Mouse (Mus musculus) small intestine, adult 2 months (tissue): ENCODE measurements at regions not wholly inside any gene's neighbourhood (a gene's known extent, or its start where the extent isn't known, plus 50 kb on each side); places are given as distances from the start of the nearest gene placed in this dataset.

Experiments used
- H3K27ac ChIP-seq: fragments of 200-500 bp; 2 replicates; pipeline ENCODE4 v1.5.1; 2012; ENCODE audit warnings: low read depth, low read length, control low read depth, inconsistent platforms; ENCODE audit not compliant: insufficient read depth
- H3K27me3 ChIP-seq: fragments of 200-500 bp; 2 replicates; pipeline ENCODE4 v1.6.1; 2012; ENCODE audit warnings: mild to moderate bottlenecking, moderate library complexity, low read length, inconsistent platforms; ENCODE audit not compliant: control insufficient read depth, insufficient read depth
- H3K36me3 ChIP-seq: fragments of 200-500 bp; 2 replicates; pipeline ENCODE4 v1.6.1; 2012; ENCODE audit warnings: mild to moderate bottlenecking, low read length, control low read depth, inconsistent platforms; ENCODE audit not compliant: control insufficient read depth, insufficient read depth
- H3K4me1 ChIP-seq: fragments of 200-500 bp; 2 replicates; pipeline ENCODE4 v1.6.1; 2012; ENCODE audit warnings: low read length, inconsistent platforms, mixed read lengths; ENCODE audit not compliant: control insufficient read depth, insufficient read depth, insufficient read length
- H3K4me3 ChIP-seq: fragments of 200-500 bp; 2 replicates; pipeline ENCODE4 v1.5.1; 2012; ENCODE audit warnings: low read depth, mild to moderate bottlenecking, control low read depth, inconsistent platforms, low read length, moderate library complexity
- CTCF ChIP-seq: fragments of 200-500 bp; IDR thresholded peaks from 2 replicates; pipeline ENCODE4 v1.5.1; 2012; ENCODE audit warnings: low read depth, mild to moderate bottlenecking, control low read depth, inconsistent platforms, low read length, moderate library complexity, mixed read lengths; ENCODE audit not compliant: insufficient replicate concordance, insufficient read length; ENCODE audit errors: extremely low read depth
- POLR2A ChIP-seq: fragments of 200-500 bp; IDR thresholded peaks from 2 replicates; pipeline ENCODE4 v1.6.1; 2012; ENCODE audit warnings: low read depth, mild to moderate bottlenecking, control low read depth, inconsistent platforms, low read length, moderate library complexity
- WGBS: fragments of 180-500 bp; shearing (Covaris S2); methylation state at CpG from one replicate; pipeline ENCODE4 v1.1.7; 2018; 5-methylcytosine and 5-hydroxymethylcytosine counted together

DNA sequence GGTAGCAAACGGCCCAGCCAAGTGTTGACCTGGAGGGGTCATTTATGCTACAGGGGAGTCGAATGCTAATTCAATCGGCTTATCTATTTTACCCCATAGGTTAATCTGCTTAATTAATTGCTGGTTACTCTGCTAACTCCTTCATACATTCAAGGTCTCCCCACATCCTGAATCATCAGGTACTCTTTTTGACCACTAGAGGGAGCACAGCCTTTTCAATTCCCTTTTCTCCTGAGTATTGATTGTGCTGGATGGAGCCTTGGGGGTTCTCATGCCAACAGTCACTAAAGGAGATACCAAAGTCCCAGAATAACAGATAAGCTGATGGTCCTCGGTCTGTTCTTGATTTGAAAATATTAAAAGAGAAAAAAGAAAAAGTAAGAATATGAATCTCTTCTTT is 126.8 kb downstream of the Polr2m start:
- 25% methylated on average over 4 of the region's 4 CpGs for WGBS
- Histone ChIP-seq H3K27ac (no peak overlapping the region), H3K4me3 (no peak overlapping the region), H3K4me1 (no peaks in the 10 kb centered on the region), H3K36me3 (no peaks in the 10 kb centered on the region), H3K27me3 (no peaks in the 10 kb centered on the region)
- TF ChIP-seq POLR2A (no peak), CTCF (peak; percentile 32; the same call in 1 of the 2 replicates)

- Histone ChIP-seq H3K27me3 (no peaks in the 10 kb centered on the region), H3K4me3 (no peak overlapping the region), H3K36me3 (no peaks in the 10 kb centered on the region), H3K27ac (no peak overlapping the region), H3K4me1 (no peaks in the 10 kb centered on the region)
- 75% methylated on average over 5 of the region's 5 CpGs for WGBS
- TF ChIP-seq CTCF (no peak), POLR2A (no peak)
Observed at GRCm38 (mm10) chr9:71355721-71356120, 130.0 kb downstream of the Polr2m start.
